Mouse (Mus musculus): ENCODE results near the gene Cuedc1.
A peak's percentile ranks its signal among the peaks of the same experiment; 100 is the strongest.
"Not testable (repeated sequence)": the region's sequence is repeated elsewhere in the genome, so short reads cannot be mapped to it uniquely, and the experiment has no call there.

Gene Cuedc1

GRCm38 (mm10) chr11:88172601-88173325, 74.9 kb downstream of the Cuedc1 start:
- no peak for DNase-seq

- no peak for DNase-seq
These were observed 75.6 kb downstream of the Cuedc1 start for GRCm38 (mm10) chr11:88173386-88174025.

GRCm38 (mm10) chr11:88180467-88180958, 82.7 kb downstream of the Cuedc1 start:
- peak; percentile 56 for DNase-seq

GRCm38 (mm10) chr11:88180959-88181619, 83.2 kb downstream of the Cuedc1 start:
- peak; percentile 63 for DNase-seq

GRCm38 (mm10) chr11:88184632-88185180, 86.8 kb downstream of the Cuedc1 start:
- no peak for DNase-seq

- DNase-seq = no peak
These were observed 88.5 kb downstream of the Cuedc1 start for GRCm38 (mm10) chr11:88186078-88186946.

- DNase-seq = no peak
These were observed 89.0 kb downstream of the Cuedc1 start for GRCm38 (mm10) chr11:88186947-88187243.

- peak; percentile 94 for DNase-seq
These were observed 89.7 kb downstream of the Cuedc1 start for GRCm38 (mm10) chr11:88187417-88188133.

- DNase-seq = no peak
These were observed 90.4 kb downstream of the Cuedc1 start for GRCm38 (mm10) chr11:88188216-88188615.

- no peak for DNase-seq
These were observed 90.8 kb downstream of the Cuedc1 start for GRCm38 (mm10) chr11:88188635-88189034.

- DNase-seq = no peak
These were observed 94.7 kb downstream of the Cuedc1 start for GRCm38 (mm10) chr11:88192595-88192994.

- no peak for DNase-seq
These were observed 95.4 kb downstream of the Cuedc1 start for GRCm38 (mm10) chr11:88193098-88193823.

- DNase-seq = no peak
These were observed 96.2 kb downstream of the Cuedc1 start for GRCm38 (mm10) chr11:88193824-88194696.

GRCm38 (mm10) chr11:88195699-88196098, 97.8 kb downstream of the Cuedc1 start:
- DNase-seq = not testable (repeated sequence)

GRCm38 (mm10) chr11:88197153-88197576, 99.3 kb downstream of the Cuedc1 start:
- peak; percentile 83 for DNase-seq

GRCm38 (mm10) chr11:88198223-88198622, 100.4 kb downstream of the Cuedc1 start:
- no peak for DNase-seq

GRCm38 (mm10) chr11:88201172-88201571, 103.3 kb downstream of the Cuedc1 start:
- no peak for DNase-seq

GRCm38 (mm10) chr11:88202077-88202476, 104.2 kb downstream of the Cuedc1 start:
- DNase-seq = no peak

GRCm38 (mm10) chr11:88203712-88204532, 106.1 kb downstream of the Cuedc1 start, which contains the start of gene Mrps23:
Gene Mrps23, plus strand, starts transcription at chr11:88204388.
- DNase-seq = peak; percentile 90

Data from cerebellum, adult 9-10 months (tissue).